Mouse (Mus musculus) intestine, embryonic 16.5 days (tissue): ENCODE results near the gene Epha8. TPM values are rescaled to one million over a fixed set of nuclear protein-coding genes. Genes with fewer than 3 reads are reported as not detected.
A peak's percentile ranks its signal among the peaks of the same experiment; 100 is the strongest.

Experiments used
- ATAC-seq: fragments of 200-750 bp; cut with Nextera tagmentation; 2 replicates; pipeline ENCODE4 v1.8.0; 2017; ENCODE audit warnings: moderate TSS enrichment, moderate library complexity
- H3K27ac ChIP-seq: fragments of 300-500 bp; sonication (generic); 2 replicates; pipeline ENCODE4 v1.5.1; 2014; ENCODE audit warnings: mild to moderate bottlenecking, low read length
- H3K27me3 ChIP-seq: fragments of 300-500 bp; sonication (generic); replicated peaks from 2 replicates; pipeline ENCODE4 v1.6.1; 2014; ENCODE audit warnings: low read length, control low read depth, mixed read lengths; ENCODE audit not compliant: control insufficient read depth, insufficient read depth
- H3K36me3 ChIP-seq: fragments of 300-500 bp; sonication (generic); 2 replicates; pipeline ENCODE4 v1.6.1; 2014; ENCODE audit warnings: low read length, control low read depth; ENCODE audit not compliant: control insufficient read depth, insufficient read depth
- H3K4me1 ChIP-seq: fragments of 300-500 bp; sonication (generic); 2 replicates; pipeline ENCODE4 v1.6.1; 2014; ENCODE audit warnings: low read length, control low read depth, mixed read lengths; ENCODE audit not compliant: control insufficient read depth, insufficient read depth
- H3K4me2 ChIP-seq: fragments of 300-500 bp; sonication (generic); 2 replicates; pipeline ENCODE4 v1.6.1; 2014; ENCODE audit warnings: low read depth, low read length, control low read depth
- H3K4me3 ChIP-seq: fragments of 300-500 bp; sonication (generic); 2 replicates; pipeline ENCODE4 v1.5.1; 2014; ENCODE audit warnings: mild to moderate bottlenecking, low read length
- H3K9ac ChIP-seq: fragments of 300-500 bp; sonication (generic); 2 replicates; pipeline ENCODE4 v1.6.1; 2014; ENCODE audit warnings: low read depth, low read length
- H3K9me3 ChIP-seq: fragments of 300-500 bp; sonication (generic); 2 replicates; pipeline ENCODE4 v1.6.1; 2016; ENCODE audit warnings: low read length, control low read depth; ENCODE audit not compliant: control insufficient read depth
- WGBS: fragments of 180-500 bp; shearing (Covaris S2); extraction: QIAGEN DNeasy Blood & Tissue Kit; methylation state at CpG from one replicate; pipeline ENCODE4 v1.1.7; 2014; 5-methylcytosine and 5-hydroxymethylcytosine counted together
- polyA plus RNA-seq: library from polyadenylated mRNA; unstranded; fragments of >200 nt; fragmentation: Nextera tagmentation; extraction: Ambion mirVana; gene quantifications from 2 replicates; pipeline ENCODE4 v1.2.1, GENCODE M21; 2015

Epha8 gene
- polyA plus RNA-seq, 1 experiment from 2014 or later = 0.33 TPM

- no peaks in the 10 kb centered on the region for H3K4me1 ChIP-seq
- no peak overlapping the region for H3K9ac ChIP-seq
- peaks cover 7% of the 10 kb centered on the region; the same call in 1 of the 2 replicates for H3K27me3 ChIP-seq
- no peak overlapping the region for H3K4me3 ChIP-seq
- no peak overlapping the region for H3K27ac ChIP-seq
- H3K4me2 ChIP-seq = no peak overlapping the region
- ATAC-seq = no peak
- H3K9me3 ChIP-seq = no peaks in the 10 kb centered on the region
- WGBS = 30% methylated on average over 7 of the region's 7 CpGs
- no peaks in the 10 kb centered on the region for H3K36me3 ChIP-seq
Measured at GRCm38 (mm10) chr4:136917165-136917524, 39.5 kb downstream of the Epha8 start.

GRCm38 (mm10) chr4:136916359-136917164 is 40.1 kb downstream of the Epha8 start:
- ATAC-seq = no peak
- peaks cover 12% of the 10 kb centered on the region for H3K27me3 ChIP-seq
- H3K4me2 ChIP-seq = no peak overlapping the region
- H3K36me3 ChIP-seq = no peaks in the 10 kb centered on the region
- no peak overlapping the region for H3K9ac ChIP-seq
- 71% methylated on average over 20 of the region's 20 CpGs for WGBS
- no peak overlapping the region for H3K4me3 ChIP-seq
- H3K27ac ChIP-seq = no peak overlapping the region
- H3K9me3 ChIP-seq = no peaks in the 10 kb centered on the region
- no peaks in the 10 kb centered on the region for H3K4me1 ChIP-seq

GRCm38 (mm10) chr4:136912841-136913240 is 43.8 kb downstream of the Epha8 start:
- Histone ChIP-seq H3K4me1 (no peaks in the 10 kb centered on the region), H3K36me3 (no peaks in the 10 kb centered on the region), H3K4me2 (no peak overlapping the region), H3K4me3 (no peak overlapping the region), H3K9ac (no peak overlapping the region), H3K27ac (no peak overlapping the region), H3K27me3 (peaks cover 26% of the 10 kb centered on the region), H3K9me3 (no peaks in the 10 kb centered on the region)
- no peak for ATAC-seq
- WGBS = 20% methylated on average over 9 of the region's 9 CpGs

- no peaks in the 10 kb centered on the region for H3K4me1 ChIP-seq
- no peaks in the 10 kb centered on the region for H3K36me3 ChIP-seq
- no peak overlapping the region for H3K27ac ChIP-seq
- no peaks in the 10 kb centered on the region for H3K9me3 ChIP-seq
- H3K9ac ChIP-seq = no peak overlapping the region
- peaks cover 26% of the 10 kb centered on the region for H3K27me3 ChIP-seq
- H3K4me2 ChIP-seq = no peak overlapping the region
- no peak overlapping the region for H3K4me3 ChIP-seq
- no peak for ATAC-seq
- 43% methylated on average over 9 of the region's 9 CpGs for WGBS
Measured at GRCm38 (mm10) chr4:136911804-136912203, 44.8 kb downstream of the Epha8 start.

GRCm38 (mm10) chr4:136911211-136911646 is 45.4 kb downstream of the Epha8 start:
- 10% methylated on average over 17 of the region's 17 CpGs for WGBS
- Histone ChIP-seq H3K4me2 (no peak overlapping the region), H3K27ac (no peak overlapping the region), H3K9ac (no peak overlapping the region), H3K27me3 (peaks cover 31% of the 10 kb centered on the region), H3K4me3 (no peak overlapping the region), H3K4me1 (no peaks in the 10 kb centered on the region), H3K36me3 (no peaks in the 10 kb centered on the region), H3K9me3 (no peaks in the 10 kb centered on the region)
- no peak for ATAC-seq

- no peak overlapping the region for H3K9ac ChIP-seq
- H3K27ac ChIP-seq = no peak overlapping the region
- peaks cover 47% of the 10 kb centered on the region for H3K27me3 ChIP-seq
- ATAC-seq = no peak
- peaks cover 7% of the 10 kb centered on the region; the same call in 1 of the 2 replicates for H3K4me1 ChIP-seq
- H3K9me3 ChIP-seq = no peaks in the 10 kb centered on the region
- H3K4me3 ChIP-seq = no peak overlapping the region
- no peaks in the 10 kb centered on the region for H3K36me3 ChIP-seq
- no peak overlapping the region for H3K4me2 ChIP-seq
Measured at GRCm38 (mm10) chr4:136907809-136908208, 48.8 kb downstream of the Epha8 start.

GRCm38 (mm10) chr4:136907033-136907432 is 49.6 kb downstream of the Epha8 start:
- Histone ChIP-seq H3K27me3 (peaks cover 41% of the 10 kb centered on the region), H3K4me3 (no peak overlapping the region), H3K4me1 (peaks cover 7% of the 10 kb centered on the region; the same call in 1 of the 2 replicates), H3K9me3 (no peaks in the 10 kb centered on the region), H3K27ac (no peak overlapping the region), H3K36me3 (no peaks in the 10 kb centered on the region), H3K4me2 (no peak overlapping the region), H3K9ac (no peak overlapping the region)
- 9% methylated on average over 7 of the region's 7 CpGs for WGBS
- ATAC-seq = no peak

GRCm38 (mm10) chr4:136904767-136905539 is 51.7 kb downstream of the Epha8 start:
- no peak overlapping the region for H3K27ac ChIP-seq
- WGBS = 2% methylated on average over 23 of the region's 23 CpGs
- H3K9ac ChIP-seq = no peak overlapping the region
- peak overlapping the region; percentile 17; the same call in 1 of the 2 replicates for H3K4me2 ChIP-seq
- no peaks in the 10 kb centered on the region for H3K36me3 ChIP-seq
- no peak overlapping the region for H3K4me3 ChIP-seq
- peaks cover 7% of the 10 kb centered on the region; the same call in 1 of the 2 replicates for H3K4me1 ChIP-seq
- peak; percentile 66; the same call in 1 of the 2 replicates for ATAC-seq
- H3K9me3 ChIP-seq = no peaks in the 10 kb centered on the region
- peaks cover 27% of the 10 kb centered on the region for H3K27me3 ChIP-seq

GRCm38 (mm10) chr4:136899154-136899553 is 57.5 kb downstream of the Epha8 start:
- H3K36me3 ChIP-seq = no peaks in the 10 kb centered on the region
- no peak overlapping the region for H3K4me2 ChIP-seq
- no peak for ATAC-seq
- H3K27me3 ChIP-seq = peaks cover 11% of the 10 kb centered on the region; the same call in 1 of the 2 replicates
- H3K9ac ChIP-seq = no peak overlapping the region
- H3K27ac ChIP-seq = no peak overlapping the region
- 61% methylated on average over 7 of the region's 7 CpGs for WGBS
- no peak overlapping the region for H3K4me3 ChIP-seq
- H3K4me1 ChIP-seq = no peaks in the 10 kb centered on the region
- no peaks in the 10 kb centered on the region for H3K9me3 ChIP-seq
